Mouse (Mus musculus) cerebellum, adult 9-11 months (tissue): Measurements from ENCODE around the gene U2af1l4.

ENCODE experiments used
- DNase-seq: peaks from one replicate; pipeline ENCODE4 v3.0.0; 2022

The U2af1l4 gene

DNA sequence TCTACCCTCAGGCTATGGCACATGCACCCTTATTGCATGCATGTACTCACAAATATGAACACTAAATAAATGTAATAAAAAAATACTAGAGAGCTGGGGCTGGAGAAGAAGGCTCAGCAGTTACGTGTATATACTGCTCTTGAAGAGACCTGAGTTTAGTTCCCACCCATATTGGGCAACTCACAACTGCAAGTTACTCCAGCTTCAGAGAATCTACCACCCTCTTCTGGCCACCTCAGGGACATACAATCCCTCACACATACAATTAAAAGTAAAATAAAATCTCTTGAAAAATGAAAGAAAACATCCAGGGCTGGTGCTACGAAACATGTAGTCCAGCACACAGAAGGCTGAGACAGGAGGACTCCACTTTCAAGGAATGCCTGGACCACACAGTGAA lies 51.4 kb downstream of the U2af1l4 start:
- DNase-seq: no peak
